Mouse (Mus musculus): ENCODE data around the gene Duox2.

DNA sequence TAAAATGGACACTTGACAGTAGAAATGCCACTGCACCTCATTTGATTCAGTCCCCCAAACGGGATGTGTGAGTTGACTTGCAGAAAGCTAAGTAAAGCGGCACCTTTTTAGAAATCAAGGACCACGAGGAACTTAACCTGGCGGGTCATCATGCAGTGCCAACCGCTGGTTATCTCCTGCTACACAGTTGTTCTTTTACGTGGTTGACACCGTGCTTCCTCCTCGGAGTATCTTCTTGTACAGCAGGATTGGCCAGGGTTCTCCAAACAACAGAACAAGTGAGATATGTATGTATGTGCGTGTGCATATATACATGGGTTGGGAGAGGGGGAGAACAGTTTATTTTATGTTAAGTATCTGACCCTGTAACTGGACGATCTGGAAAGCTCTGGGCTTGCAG lies 50.5 kb downstream of the Duox2 start:
- TF ChIP-seq CTCF (conservative IDR thresholded peaks at IDR 0.05; ENCODE audit: low read length) (no peak), POU5F1 (IDR thresholded peaks at IDR 0.05; ENCODE audit: borderline replicate concordance, low read length) (no peak)
